Mouse (Mus musculus) neural tube, embryonic 14.5 days (tissue): ENCODE measurements at regions not wholly inside any gene's neighbourhood (a gene's known extent, or its start where the extent isn't known, plus 50 kb on each side); places are given as distances from the start of the nearest gene placed in this dataset.

ENCODE experiments used
- ATAC-seq: fragments of 200-750 bp; cut with Nextera tagmentation; 2 replicates; pipeline ENCODE4 v1.8.0; 2017; ENCODE audit warnings: low read depth, mild to moderate bottlenecking, moderate TSS enrichment, moderate library complexity
- H3K27ac ChIP-seq: fragments of 300-500 bp; sonication (generic); 2 replicates; pipeline ENCODE4 v1.5.1; 2014; ENCODE audit warnings: low read depth, mild to moderate bottlenecking, control low read depth, low read length, moderate library complexity, mixed read lengths
- H3K27me3 ChIP-seq: fragments of 300-500 bp; sonication (generic); 2 replicates; pipeline ENCODE4 v1.6.1; 2014; ENCODE audit warnings: low read length; ENCODE audit not compliant: control insufficient read depth, insufficient read depth
- H3K36me3 ChIP-seq: fragments of 300-500 bp; sonication (generic); 2 replicates; pipeline ENCODE4 v1.6.1; 2014; ENCODE audit warnings: low read length, mixed read lengths; ENCODE audit not compliant: control insufficient read depth, insufficient read depth
- H3K4me1 ChIP-seq: fragments of 300-500 bp; sonication (generic); 2 replicates; pipeline ENCODE4 v1.6.1; 2014; ENCODE audit warnings: low read length; ENCODE audit not compliant: control insufficient read depth, insufficient read depth
- H3K4me2 ChIP-seq: fragments of 300-500 bp; sonication (generic); 2 replicates; pipeline ENCODE4 v1.6.1; 2014; ENCODE audit warnings: mild to moderate bottlenecking, low read depth, low read length, control low read depth
- H3K4me3 ChIP-seq: fragments of 300-500 bp; sonication (generic); 2 replicates; pipeline ENCODE4 v1.5.1; 2014; ENCODE audit warnings: low read depth, low read length, control low read depth, mixed read lengths
- H3K9ac ChIP-seq: fragments of 300-500 bp; sonication (generic); replicated peaks from 2 replicates; pipeline ENCODE4 v1.6.1; 2014; ENCODE audit warnings: low read depth, mild to moderate bottlenecking, control low read depth, low read length, mixed read lengths
- H3K9me3 ChIP-seq: fragments of 300-500 bp; sonication (generic); 2 replicates; pipeline ENCODE4 v1.6.1; 2016; ENCODE audit warnings: low read length; ENCODE audit not compliant: control insufficient read depth
- WGBS: fragments of 180-500 bp; shearing (Covaris S2); extraction: QIAGEN DNeasy Blood & Tissue Kit; methylation state at CpG from one replicate; pipeline ENCODE4 v1.1.7; 2014; 5-methylcytosine and 5-hydroxymethylcytosine counted together

DNA sequence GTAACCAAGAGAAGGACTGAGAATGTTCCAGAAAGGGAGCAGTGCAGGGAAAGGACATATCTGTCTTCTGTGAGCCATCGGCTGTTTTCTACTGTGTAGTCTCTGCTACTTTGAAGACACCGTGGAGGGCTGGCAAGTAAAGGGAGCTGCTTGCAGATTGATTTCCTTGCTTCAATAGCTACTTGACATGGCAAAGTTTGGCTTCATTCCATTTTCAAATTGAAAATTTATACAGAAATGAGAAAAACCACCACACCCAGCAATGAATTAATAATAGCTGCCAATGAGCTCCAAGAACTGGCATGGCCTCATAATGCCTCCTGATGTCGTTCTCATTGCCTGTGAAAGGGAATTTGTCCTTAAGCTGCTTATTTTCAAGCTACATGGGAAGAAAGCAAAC, 635.1 kb downstream of the Pkhd1 start:
- H3K27ac ChIP-seq, result no peak overlapping the region
- no peak overlapping the region for H3K4me3 ChIP-seq
- WGBS, result 31% methylated on average over 3 of the region's 3 CpGs
- no peak overlapping the region for H3K4me2 ChIP-seq
- H3K27me3 ChIP-seq, result no peaks in the 10 kb centered on the region
- no peaks in the 10 kb centered on the region for H3K9me3 ChIP-seq
- no peak for ATAC-seq
- H3K36me3 ChIP-seq, result no peaks in the 10 kb centered on the region
- no peak overlapping the region for H3K9ac ChIP-seq
- H3K4me1 ChIP-seq, result peaks cover 6% of the 10 kb centered on the region; the same call in 1 of the 2 replicates

DNA sequence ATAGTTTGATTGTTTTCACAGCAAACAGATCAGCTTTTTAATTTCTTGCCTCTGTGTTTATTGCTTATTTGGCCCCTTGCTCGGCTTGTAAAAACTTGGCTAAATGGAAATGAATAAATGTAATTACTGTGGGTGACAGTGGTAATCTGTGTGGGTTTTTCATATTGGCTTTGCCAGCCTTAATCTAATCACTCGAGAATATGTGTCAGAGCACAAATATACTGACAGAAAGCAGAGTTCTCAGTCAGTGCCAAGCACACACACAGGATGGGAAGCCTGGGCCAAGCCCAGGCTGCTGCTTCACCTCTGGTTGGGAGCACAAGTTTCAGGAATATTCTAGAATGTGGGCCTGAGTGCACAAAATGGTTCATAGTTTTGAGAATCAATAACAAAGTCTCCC, 634.4 kb downstream of the Pkhd1 start:
- Histone ChIP-seq H3K4me2 (no peak overlapping the region), H3K9ac (no peak overlapping the region), H3K4me3 (no peak overlapping the region), H3K27me3 (no peaks in the 10 kb centered on the region), H3K36me3 (no peaks in the 10 kb centered on the region), H3K27ac (no peak overlapping the region), H3K4me1 (peaks cover 6% of the 10 kb centered on the region; the same call in 1 of the 2 replicates), H3K9me3 (no peaks in the 10 kb centered on the region)
- 32% methylated on average over 2 of the region's 2 CpGs for WGBS
- ATAC-seq, result peak; percentile 56; the same call in 1 of the 2 replicates

DNA sequence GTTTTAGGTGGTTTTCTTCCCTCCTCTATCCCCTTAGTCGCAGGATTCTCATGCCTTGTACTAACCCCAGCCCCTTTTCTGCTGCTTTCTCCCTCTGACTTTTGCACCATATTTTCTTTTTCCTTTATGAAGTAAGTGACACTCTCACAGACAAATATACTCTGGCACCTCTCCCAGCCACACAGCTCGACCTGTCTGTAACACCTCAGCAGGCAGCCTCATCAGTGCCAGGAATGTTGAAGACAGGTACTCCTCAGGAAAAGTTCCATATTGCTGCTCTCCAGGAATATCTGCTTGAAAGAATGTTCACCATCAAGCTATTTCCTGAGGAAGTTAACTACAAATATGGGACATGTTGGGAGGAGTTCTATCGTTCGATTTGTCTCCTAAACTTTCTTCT, 627.9 kb downstream of the Pkhd1 start:
- Histone ChIP-seq H3K9ac (no peak overlapping the region), H3K36me3 (no peaks in the 10 kb centered on the region), H3K27ac (no peak overlapping the region), H3K9me3 (no peaks in the 10 kb centered on the region), H3K4me2 (no peak overlapping the region), H3K4me3 (no peak overlapping the region), H3K27me3 (no peaks in the 10 kb centered on the region), H3K4me1 (no peaks in the 10 kb centered on the region)
- WGBS, result 84% methylated on average over 4 of the region's 4 CpGs
- no peak for ATAC-seq
